Mouse (Mus musculus) monocyte, adult 2 months (primary cell): ENCODE data around the gene Dnaaf5.

ENCODE experiments used
- DNase-seq, 2 experiments: peaks; one replicate each; pipeline ENCODE4 v3.0.0; 2022; ENCODE audit warnings: low spot score in 2 of 2, low read depth in 1 of 2

Gene Dnaaf5

GRCm38 (mm10) chr5:139227645-139228044, 77.6 kb downstream of the Dnaaf5 start:
- no peak for DNase-seq

- no peak for DNase-seq
Observed at GRCm38 (mm10) chr5:139228318-139228717, 78.3 kb downstream of the Dnaaf5 start.

GRCm38 (mm10) chr5:139229716-139230115, 79.7 kb downstream of the Dnaaf5 start:
- no peak for DNase-seq

- no peak for DNase-seq
Observed at GRCm38 (mm10) chr5:139232083-139232482, 82.1 kb downstream of the Dnaaf5 start.

- DNase-seq: no peak
Observed at GRCm38 (mm10) chr5:139234423-139234822, 84.4 kb downstream of the Dnaaf5 start.
